Mouse (Mus musculus) G1E (cell line): ENCODE measurements around the gene Scarb1. TPM values are rescaled to one million over a fixed set of nuclear protein-coding genes. Genes with fewer than 3 reads are reported as not detected.

Experiments used
- ATAC-seq: 2 replicates; pipeline ENCODE4 v1.8.0; 2016; ENCODE audit warnings: mild to moderate bottlenecking; ENCODE audit not compliant: insufficient number of reproducible peaks, poor library complexity, low FRiP score, severe bottlenecking; ENCODE audit errors: extremely low read depth
- DNase-seq: peaks from one replicate; pipeline ENCODE4 v3.0.0; 2012; ENCODE audit warnings: low spot score
- H3K27me3 ChIP-seq: 2 replicates; pipeline ENCODE4 v1.6.1; 2012; ENCODE audit warnings: mild to moderate bottlenecking, low read length, inconsistent platforms; ENCODE audit not compliant: insufficient read depth
- H3K36me3 ChIP-seq: replicated peaks from 2 replicates; pipeline ENCODE3; 2012; ENCODE audit warnings: mild to moderate bottlenecking, inconsistent platforms
- H3K4me1 ChIP-seq: 2 replicates; pipeline ENCODE4 v1.6.1; 2012; ENCODE audit warnings: low read depth, low read length, inconsistent platforms, mixed read lengths; ENCODE audit not compliant: insufficient read depth
- H3K4me3 ChIP-seq: 2 replicates; pipeline ENCODE4 v1.5.1; 2012; ENCODE audit warnings: low read depth, mild to moderate bottlenecking, inconsistent platforms, low read length, moderate library complexity, mixed read lengths
- H3K9me3 ChIP-seq: replicated peaks from 2 replicates; pipeline ENCODE4 v1.6.1; 2012; ENCODE audit warnings: inconsistent platforms
- CTCF ChIP-seq: IDR thresholded peaks from 2 replicates; pipeline ENCODE4 v1.5.1; 2012; ENCODE audit warnings: low read depth, low read length, inconsistent platforms, mixed read lengths
- GATA1 ChIP-seq: IDR thresholded peaks from 2 replicates; pipeline ENCODE4 v1.6.1; 2012; ENCODE audit warnings: borderline replicate concordance, low read length, inconsistent platforms, mixed read lengths
- GATA2 ChIP-seq: IDR thresholded peaks from 2 replicates; pipeline ENCODE4 v1.6.1; 2012; ENCODE audit warnings: low read depth, low read length, inconsistent platforms, borderline replicate concordance
- POLR2AphosphoS5 ChIP-seq: IDR thresholded peaks from 2 replicates; pipeline ENCODE4 v1.6.1; 2012; ENCODE audit warnings: low read depth, low read length, inconsistent platforms; ENCODE audit not compliant: insufficient replicate concordance
- TAL1 ChIP-seq: conservative IDR thresholded peaks from 2 replicates; pipeline ENCODE4 v1.6.1; 2012; ENCODE audit warnings: low read depth, low read length, inconsistent platforms, mixed read lengths
- polyA plus RNA-seq: library from polyadenylated mRNA; stranded (reverse); fragments of >175 nt; gene quantifications from 2 replicates; pipeline ENCODE4 v1.2.3, GENCODE M21; 2012
- total RNA-seq, 2 experiments: library from RNA; stranded (forward) in 1 of 2; stranded (reverse) in 1 of 2; fragments of 200-1000 nt in 1 of 2; fragments of >200 nt in 1 of 2; fragmentation: Nextera tagmentation in 1 of 2; gene quantifications; 2 replicates each; pipeline ENCODE4 v1.2.3; 2014 to 2017

The Scarb1 gene
- total and polyA plus RNA-seq, 3 experiments, result 42.9 to 68.3 (median 43.7) TPM

GRCm38 (mm10) chr5:125306372-125306771, 34.5 kb downstream of the Scarb1 start:
- peaks cover 95% of the 10 kb centered on the region for H3K36me3 ChIP-seq
- peaks cover 13% of the 10 kb centered on the region for H3K4me1 ChIP-seq
- H3K4me3 ChIP-seq, result no peak overlapping the region
- no peaks in the 10 kb centered on the region for H3K9me3 ChIP-seq
- H3K27me3 ChIP-seq, result no peaks in the 10 kb centered on the region
- TF ChIP-seq GATA1, result no peak
- no peak for TF ChIP-seq CTCF
- TF ChIP-seq TAL1, result no peak
- no peak for TF ChIP-seq GATA2
- TF ChIP-seq POLR2AphosphoS5, result no peak
- no peak for DNase-seq
- no peak for ATAC-seq

DNA sequence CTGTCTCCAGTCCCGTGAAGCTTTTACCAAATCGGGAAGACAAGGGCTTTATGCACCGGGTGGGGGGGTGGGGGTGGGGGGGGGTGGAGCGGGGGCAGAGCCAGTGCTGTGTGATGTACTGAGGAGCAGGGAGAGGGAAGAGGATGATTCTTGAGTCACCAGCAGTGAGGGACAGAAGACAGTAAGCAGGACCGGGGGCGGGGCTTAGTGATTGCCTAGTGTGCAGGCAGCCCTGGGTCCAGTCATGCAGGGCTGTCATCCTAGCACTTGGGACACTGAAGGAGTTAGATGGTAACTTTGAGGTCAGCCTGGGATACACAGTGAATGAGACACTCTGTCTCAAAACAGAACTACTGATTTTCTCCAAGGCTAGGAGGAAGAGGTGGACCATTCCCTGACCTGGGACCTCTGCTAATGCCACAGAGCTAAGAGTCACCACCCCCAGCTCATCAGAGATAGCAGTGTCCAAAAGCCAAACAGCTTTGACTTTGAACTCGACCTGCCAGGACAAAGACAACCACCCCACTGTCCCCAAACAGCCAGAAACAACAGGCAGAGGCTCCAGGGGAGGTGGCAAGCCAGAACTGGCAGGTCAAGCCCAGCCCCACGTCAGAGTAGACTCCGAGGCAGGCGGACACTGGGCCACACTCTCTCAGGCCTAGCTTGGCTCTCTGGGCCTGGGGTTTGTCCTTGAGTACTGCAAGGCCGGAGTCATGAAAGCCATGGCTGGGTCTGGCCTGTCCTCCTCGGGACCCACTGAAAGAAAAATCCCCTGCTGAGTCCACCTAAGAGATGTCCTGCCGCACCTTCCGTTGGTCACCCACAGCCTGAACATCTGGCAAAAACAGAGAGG, 35.4 kb downstream of the Scarb1 start:
- peaks cover 13% of the 10 kb centered on the region for H3K4me1 ChIP-seq

DNA sequence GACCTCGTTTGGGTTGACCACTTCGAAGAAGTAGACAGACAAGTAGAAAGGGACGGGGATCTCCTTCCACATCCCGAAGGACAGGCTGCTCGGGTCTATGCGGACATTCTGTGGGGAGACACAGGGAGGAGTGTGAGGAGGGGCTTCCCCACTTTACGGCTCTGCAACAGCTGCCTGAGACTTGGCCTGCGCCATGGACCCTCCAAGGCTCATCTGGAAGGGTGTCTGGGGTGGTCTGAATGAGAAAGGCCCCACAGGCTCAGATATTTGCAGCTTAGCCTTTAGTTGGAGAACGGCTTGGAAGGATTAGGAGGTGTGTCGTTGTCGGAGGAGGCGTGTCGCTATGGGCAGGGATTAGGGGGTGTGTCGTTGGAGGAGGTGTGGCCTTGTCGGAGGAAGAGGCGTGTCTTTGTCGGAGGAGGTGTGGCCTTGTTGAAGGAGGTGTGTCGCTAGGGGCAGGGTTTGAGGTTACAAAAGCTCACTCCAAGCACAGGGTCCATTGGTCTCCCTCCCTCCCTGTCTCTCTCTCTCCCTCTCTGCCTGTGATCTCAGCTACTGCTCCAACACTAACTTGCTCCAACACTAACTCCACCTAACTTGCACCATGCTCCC, 36.5 kb downstream of the Scarb1 start:
- Histone ChIP-seq H3K4me3 (no peak overlapping the region), H3K9me3 (peaks cover 2% of the 10 kb centered on the region; the same call in 1 of the 2 replicates), H3K27me3 (no peaks in the 10 kb centered on the region), H3K36me3 (peaks cover 93% of the 10 kb centered on the region), H3K4me1 (peaks cover 13% of the 10 kb centered on the region)
- ATAC-seq (no peak), DNase-seq (no peak)
- no peak for TF ChIP-seq POLR2AphosphoS5

More for the DNA sequence above, 35.4 kb downstream of the Scarb1 start:
- no peak for ATAC-seq
- DNase-seq, result no peak
- Histone ChIP-seq H3K36me3 (peaks cover 93% of the 10 kb centered on the region), H3K27me3 (no peaks in the 10 kb centered on the region), H3K9me3 (no peaks in the 10 kb centered on the region; the same call in 1 of the 2 replicates), H3K4me3 (no peak overlapping the region)
- TF ChIP-seq POLR2AphosphoS5 (no peak), TAL1 (no peak), GATA1 (no peak), GATA2 (no peak), CTCF (no peak)

- Histone ChIP-seq H3K27me3 (no peaks in the 10 kb centered on the region), H3K36me3 (peaks cover 93% of the 10 kb centered on the region), H3K9me3 (peaks cover 2% of the 10 kb centered on the region; the same call in 1 of the 2 replicates), H3K4me3 (no peak overlapping the region), H3K4me1 (peaks cover 5% of the 10 kb centered on the region; the same call in 1 of the 2 replicates)
- ATAC-seq, result no peak
- no peak for TF ChIP-seq GATA1
- TF ChIP-seq GATA2, result no peak
- no peak for TF ChIP-seq TAL1
- no peak for TF ChIP-seq POLR2AphosphoS5
- no peak for TF ChIP-seq CTCF
- no peak for DNase-seq
Measured at GRCm38 (mm10) chr5:125303055-125303454, 37.8 kb downstream of the Scarb1 start.

DNA sequence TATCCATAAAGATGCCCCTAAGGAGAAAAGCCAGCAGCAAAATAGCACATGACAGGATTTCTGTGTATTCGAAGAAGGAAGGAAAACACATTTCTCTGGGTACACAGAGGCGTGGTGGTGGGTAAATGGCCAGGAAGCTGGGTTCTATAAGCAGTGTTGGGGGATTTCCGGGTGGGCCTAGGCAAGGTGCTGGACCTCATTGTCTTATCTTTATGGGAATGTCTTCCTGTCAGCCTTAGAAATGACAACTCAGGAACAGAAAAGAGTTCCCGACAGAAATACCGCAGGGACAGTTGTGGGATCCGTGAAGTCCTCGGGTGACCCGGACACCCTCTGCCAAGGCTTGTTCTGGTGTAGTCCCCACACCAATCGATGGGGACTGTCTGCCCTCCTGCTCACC, 42.7 kb downstream of the Scarb1 start:
- H3K36me3 ChIP-seq, result peaks cover 96% of the 10 kb centered on the region

GRCm38 (mm10) chr5:125297171-125297570, 43.7 kb downstream of the Scarb1 start:
- peaks cover 10% of the 10 kb centered on the region for H3K9me3 ChIP-seq
- no peak for TF ChIP-seq GATA1
- no peak for TF ChIP-seq GATA2
- TF ChIP-seq CTCF, result no peak

More for the DNA sequence above, 42.7 kb downstream of the Scarb1 start:
- no peak for DNase-seq
- Histone ChIP-seq H3K4me1 (no peaks in the 10 kb centered on the region), H3K9me3 (peaks cover 10% of the 10 kb centered on the region), H3K27me3 (no peaks in the 10 kb centered on the region), H3K4me3 (no peak overlapping the region)
- no peak for TF ChIP-seq CTCF
- TF ChIP-seq TAL1, result no peak
- TF ChIP-seq GATA1, result no peak
- no peak for TF ChIP-seq GATA2
- ATAC-seq, result no peak

DNA sequence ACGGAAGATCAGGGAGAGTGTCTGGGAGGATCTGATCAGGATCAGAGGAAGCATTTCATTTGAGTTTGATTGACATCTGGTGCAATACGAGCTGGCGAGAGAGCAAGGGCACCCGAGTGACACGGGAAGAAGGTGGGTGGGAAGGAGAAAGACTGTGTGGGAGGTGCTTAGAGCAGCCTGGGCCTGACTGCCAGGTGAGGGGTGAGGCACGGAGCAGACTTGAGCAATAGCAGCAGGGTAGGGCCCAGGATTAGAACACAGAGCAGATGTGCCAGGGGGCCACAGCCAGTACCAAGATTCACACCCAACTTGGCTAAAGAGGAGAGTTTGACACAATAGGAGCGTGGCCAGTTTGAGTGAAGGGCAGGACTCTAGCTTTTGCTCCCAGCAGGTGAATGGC, 47.9 kb downstream of the Scarb1 start:
- peaks cover 98% of the 10 kb centered on the region for H3K36me3 ChIP-seq
- no peaks in the 10 kb centered on the region for H3K27me3 ChIP-seq
- no peak for ATAC-seq
- H3K4me1 ChIP-seq, result no peaks in the 10 kb centered on the region
- TF ChIP-seq CTCF (no peak), GATA2 (no peak), GATA1 (no peak), POLR2AphosphoS5 (no peak), TAL1 (no peak)
- no peak for DNase-seq
- no peak overlapping the region for H3K4me3 ChIP-seq
- peaks cover 8% of the 10 kb centered on the region for H3K9me3 ChIP-seq

More at GRCm38 (mm10) chr5:125297171-125297570, 43.7 kb downstream of the Scarb1 start:
- Histone ChIP-seq H3K36me3 (peaks cover 96% of the 10 kb centered on the region), H3K4me3 (no peak overlapping the region), H3K4me1 (no peaks in the 10 kb centered on the region), H3K27me3 (no peaks in the 10 kb centered on the region)
- ATAC-seq (no peak), DNase-seq (no peak)
